Mouse (Mus musculus): Measurements from ENCODE around the gene Exoc2.

The Exoc2 gene

DNA sequence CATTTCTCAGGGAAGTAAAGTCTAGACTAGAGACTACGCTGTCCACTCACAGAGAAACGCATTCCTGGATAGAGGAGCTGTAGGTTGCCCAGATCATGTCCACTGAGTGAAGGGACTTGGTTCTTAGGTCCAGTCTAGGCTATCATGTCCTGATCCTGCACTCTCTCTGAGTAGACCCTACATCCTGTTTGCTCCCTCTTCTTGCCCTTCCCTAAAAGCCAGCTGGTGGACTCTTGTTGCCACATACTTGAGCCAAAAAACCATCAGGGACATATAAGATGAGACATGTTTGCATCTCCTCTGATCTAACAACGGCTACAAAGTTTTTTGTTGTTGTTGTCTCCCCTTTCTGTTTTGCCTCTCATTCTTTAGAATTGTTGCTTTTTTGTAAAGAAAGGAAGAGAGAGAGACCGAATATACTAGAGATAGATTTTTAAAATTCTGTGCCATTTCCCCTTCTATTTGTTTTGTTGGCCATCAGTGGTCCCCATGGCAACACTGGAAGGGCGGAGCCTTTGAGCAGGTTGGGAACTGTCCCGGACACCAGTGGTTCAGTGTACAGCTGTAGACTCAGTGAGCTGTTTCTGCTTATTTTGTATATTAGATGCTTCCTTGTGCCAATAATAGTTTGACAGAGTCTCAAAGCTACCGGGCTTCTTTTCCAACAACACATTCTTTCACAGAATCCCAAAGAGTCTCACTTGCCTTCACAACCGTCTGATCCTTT is 209.7 kb downstream of the Exoc2 start:
- no peak for DNase-seq

All from kidney, adult 18-20 months (tissue).